Mouse (Mus musculus) lung, adult 2 months (tissue): Measurements from ENCODE around the gene Zfp37.

Experiments used
- CTCF ChIP-seq: fragments of 200-500 bp; IDR thresholded peaks from 2 replicates; pipeline ENCODE4 v1.5.1; 2011; ENCODE audit warnings: mild to moderate bottlenecking, low read length, control low read depth; ENCODE audit not compliant: insufficient read depth
- POLR2A ChIP-seq: fragments of 200-500 bp; IDR thresholded peaks from 2 replicates; pipeline ENCODE4 v1.6.1; 2011; ENCODE audit warnings: low read depth, mild to moderate bottlenecking, control low read depth, low read length, borderline replicate concordance; ENCODE audit errors: extremely low read depth

- no peak for TF ChIP-seq CTCF
- TF ChIP-seq POLR2A: no peak
These were observed 43.1 kb upstream of the Zfp37 start for GRCm38 (mm10) chr4:62273916-62274315.
